Mouse (Mus musculus): ENCODE measurements at regions not wholly inside any gene's neighbourhood (a gene's known extent, or its start where the extent isn't known, plus 50 kb on each side); places are given as distances from the start of the nearest gene placed in this dataset.

- ATAC-seq, result no peak
Measured at GRCm38 (mm10) chr15:62068422-62069160, 1145.8 kb upstream of the A1bg start.

- no peak for ATAC-seq
Measured at GRCm38 (mm10) chr15:62064399-62064798, 1141.6 kb upstream of the A1bg start.

GRCm38 (mm10) chr15:62057449-62057848 is 1134.6 kb upstream of the A1bg start:
- no peak for ATAC-seq

- ATAC-seq, result no peak
Measured at GRCm38 (mm10) chr15:62056889-62057288, 1134.1 kb upstream of the A1bg start.

GRCm38 (mm10) chr15:62056401-62056800 is 1133.6 kb upstream of the A1bg start:
- ATAC-seq, result no peak

GRCm38 (mm10) chr15:62055011-62055410 is 1132.2 kb upstream of the A1bg start:
- ATAC-seq, result no peak

- no peak for ATAC-seq
Measured at GRCm38 (mm10) chr15:62053420-62054239, 1130.8 kb upstream of the A1bg start.

- no peak for ATAC-seq
Measured at GRCm38 (mm10) chr15:62049416-62049815, 1126.6 kb upstream of the A1bg start.

- ATAC-seq, result no peak
Measured at GRCm38 (mm10) chr15:62048981-62049380, 1126.2 kb upstream of the A1bg start.

GRCm38 (mm10) chr15:62046276-62046675 is 1123.5 kb upstream of the A1bg start:
- no peak for ATAC-seq

- ATAC-seq, result no peak
Measured at GRCm38 (mm10) chr15:62044654-62045335, 1122.0 kb upstream of the A1bg start.

GRCm38 (mm10) chr15:62043617-62044392 is 1121.0 kb upstream of the A1bg start:
- peak; percentile 50 for ATAC-seq

GRCm38 (mm10) chr15:62042924-62043504 is 1120.2 kb upstream of the A1bg start:
- ATAC-seq, result no peak

All from activated CD4-positive, CD25-positive, alpha-beta regulatory T cell, adult 4 months (primary cell).